In the genomic region with DNA sequence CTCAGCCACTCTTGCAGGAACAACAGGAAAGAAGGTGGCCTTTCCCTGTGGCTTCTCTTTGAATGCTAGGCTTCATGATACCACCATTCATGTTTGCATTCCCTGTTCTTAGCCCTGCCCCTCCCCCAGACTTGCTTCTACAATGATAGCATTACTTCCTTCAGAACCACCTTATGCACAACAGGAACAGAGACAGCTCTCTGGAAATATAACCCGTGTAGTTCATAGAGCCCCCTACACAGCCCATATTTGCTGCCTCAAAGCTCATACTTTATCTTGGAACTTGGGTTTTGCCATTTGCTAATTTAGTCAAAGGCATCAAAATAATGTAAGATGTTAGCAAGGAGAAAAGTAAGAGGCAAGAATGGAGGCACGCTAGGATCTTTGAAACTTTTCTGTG, we compare ENCODE assay signal across 20 mouse cellular contexts.
DNase-seq lines count a peak whose midpoint lies in the region; ATAC-seq and TF ChIP-seq lines count a peak whose summit lies in the region.
"Had no signal": no experiment of that assay in that cellular context is flagged by ENCODE, and none has a peak within 500 bp of the region (broad histone marks: within the 10 kb centered on the region; RNA-seq: fewer than 3 reads in every experiment).

No protein-coding gene starts in this region.

- no peak overlapping the region for H3K9ac ChIP-seq in heart, embryonic 15.5 days
- peak overlapping the region; percentile 13 for H3K9ac ChIP-seq in MEL (ENCODE audit: control insufficient read depth, low read depth, low read length, poor library complexity, severe bottlenecking)
- H3K9ac ChIP-seq in liver, embryonic 14.5 days (replicated peaks), result no peak overlapping the region
- H3K9ac ChIP-seq: embryonic facial prominence, embryonic 15.5 days; hindbrain, embryonic 12.5 days; limb, embryonic 13.5 days; midbrain, embryonic 15.5 days had no signal

- TF ChIP-seq RAD21 in MEL (IDR thresholded peaks at IDR 0.05; ENCODE audit: low read depth, low read length), result no peak

- no peak for ATAC-seq in heart, embryonic 15.5 days (replicated peaks; ENCODE audit: insufficient number of reproducible peaks, insufficient read depth, low FRiP score, low read depth)
- no peak for ATAC-seq in liver, embryonic 14.5 days (ENCODE audit: insufficient read depth)
- ATAC-seq: forebrain, embryonic 14.5 days; intestine, postnatal 0 days; midbrain, embryonic 15.5 days had no signal

- no peak for TF ChIP-seq POLR2A in MEL (IDR thresholded peaks at IDR 0.05; ENCODE audit: control insufficient read depth in 1 of 2, insufficient read depth in 1 of 2, low read depth in 1 of 2, low read length in 2 of 2, poor library complexity in 1 of 2)

- WGBS in heart, embryonic 15.5 days, result 39% methylated on average over 2 of the region's 2 CpGs
- 60% methylated on average over 2 of the region's 2 CpGs for WGBS in limb, embryonic 10.5 days
- WGBS in liver, embryonic 14.5 days (ENCODE audit: insufficient replicate concordance), result 21% methylated on average over 2 of the region's 2 CpGs

- H3K79me2 ChIP-seq in MEL (ENCODE audit: control insufficient read depth, insufficient read depth, low read length, poor library complexity), result peaks cover 9% of the 10 kb centered on the region

- H3K9me3 ChIP-seq in heart, embryonic 15.5 days (replicated peaks), result no peaks in the 10 kb centered on the region
- no peaks in the 10 kb centered on the region for H3K9me3 ChIP-seq in MEL (replicated peaks; ENCODE audit: insufficient read depth, low read length)
- no peaks in the 10 kb centered on the region for H3K9me3 ChIP-seq in limb, embryonic 10.5 days (replicated peaks)
- no peaks in the 10 kb centered on the region for H3K9me3 ChIP-seq in liver, embryonic 14.5 days (ENCODE audit: control insufficient read depth, low read length)
- H3K9me3 ChIP-seq: embryonic facial prominence, embryonic 15.5 days; hindbrain, embryonic 12.5 days; limb, embryonic 13.5 days; megakaryocyte, embryonic 14.5 days; midbrain, embryonic 15.5 days had no signal

- no peak for TF ChIP-seq CTCF in MEL (IDR thresholded peaks at IDR 0.05 in 2 of 3, conservative IDR thresholded peaks at IDR 0.05 in 1 of 3; ENCODE audit: control insufficient read depth in 1 of 3, insufficient read depth in 1 of 3, low read depth in 2 of 3, low read length in 3 of 3, poor library complexity in 1 of 3, severe bottlenecking in 1 of 3)
- no peak for TF ChIP-seq CTCF in liver, embryonic 14.5 days (IDR thresholded peaks at IDR 0.05; ENCODE audit: low read depth)

- peaks cover 42% of the 10 kb centered on the region for H3K4me1 ChIP-seq in heart, embryonic 15.5 days (replicated peaks)
- H3K4me1 ChIP-seq in MEL (ENCODE audit: control insufficient read depth in 1 of 2, insufficient read depth in 2 of 2, low read length in 2 of 2), result peaks cover 0 to 18% of the 10 kb centered on the region in 2 experiments; a peak in 3 of 4 replicates
- peaks cover 44% of the 10 kb centered on the region for H3K4me1 ChIP-seq in limb, embryonic 10.5 days
- H3K4me1 ChIP-seq in liver, embryonic 14.5 days (replicated peaks; ENCODE audit: control insufficient read depth in 2 of 2, insufficient read depth in 2 of 2, low read length in 1 of 2), result peaks cover 34 to 40% of the 10 kb centered on the region in 2 experiments

- peak overlapping the region; percentile 92 for H3K27ac ChIP-seq in heart, embryonic 15.5 days
- H3K27ac ChIP-seq in MEL (ENCODE audit: control insufficient read depth, low read depth, low read length), result peak overlapping the region; percentile 64
- no peak overlapping the region for H3K27ac ChIP-seq in limb, embryonic 10.5 days
- no peak overlapping the region for H3K27ac ChIP-seq in liver, embryonic 14.5 days
- H3K27ac ChIP-seq: hindbrain, embryonic 12.5 days; limb, embryonic 13.5 days; midbrain, embryonic 15.5 days had no signal

- H3K36me3 ChIP-seq in heart, embryonic 15.5 days, result no peaks in the 10 kb centered on the region
- peaks cover 0 to 19% of the 10 kb centered on the region in 2 experiments; a peak in 2 of 4 replicates for H3K36me3 ChIP-seq in MEL (ENCODE audit: control insufficient read depth in 1 of 2, insufficient read depth in 2 of 2, low read length in 2 of 2)
- no peaks in the 10 kb centered on the region for H3K36me3 ChIP-seq in limb, embryonic 10.5 days
- no peaks in the 10 kb centered on the region for H3K36me3 ChIP-seq in liver, embryonic 14.5 days (replicated peaks; ENCODE audit: control insufficient read depth, insufficient read depth, low read depth)
- H3K36me3 ChIP-seq: embryonic facial prominence, embryonic 15.5 days; hindbrain, embryonic 12.5 days; limb, embryonic 13.5 days; midbrain, embryonic 15.5 days had no signal

- H3K27me3 ChIP-seq in heart, embryonic 15.5 days, result no peaks in the 10 kb centered on the region
- no peaks in the 10 kb centered on the region for H3K27me3 ChIP-seq in MEL (ENCODE audit: control insufficient read depth in 1 of 2, insufficient read depth in 2 of 2, low read length in 2 of 2)
- H3K27me3 ChIP-seq in limb, embryonic 10.5 days (ENCODE audit: low read depth, poor library complexity, severe bottlenecking), result peaks cover 17% of the 10 kb centered on the region; the same call in 1 of the 2 replicates
- H3K27me3 ChIP-seq in liver, embryonic 14.5 days (ENCODE audit: control insufficient read depth, insufficient read depth, low read length), result no peaks in the 10 kb centered on the region
- H3K27me3 ChIP-seq: embryonic facial prominence, embryonic 15.5 days; limb, embryonic 13.5 days had no signal

- no peak overlapping the region for H3K4me3 ChIP-seq in heart, embryonic 15.5 days
- peak overlapping the region; percentile 8 to 21 for H3K4me3 ChIP-seq in MEL (ENCODE audit: control insufficient read depth in 1 of 2, insufficient read depth in 1 of 2, low read depth in 2 of 2, low read length in 2 of 2)
- no peak overlapping the region for H3K4me3 ChIP-seq in limb, embryonic 10.5 days
- no peak overlapping the region for H3K4me3 ChIP-seq in liver, embryonic 14.5 days (ENCODE audit: insufficient read depth in 1 of 2, low read depth in 2 of 2, low read length in 2 of 2)
- H3K4me3 ChIP-seq: embryonic facial prominence, embryonic 15.5 days; hindbrain, embryonic 12.5 days; layer of hippocampus, adult 2 months; limb, embryonic 13.5 days; midbrain, embryonic 15.5 days had no signal

- H3K4me2 ChIP-seq in heart, embryonic 15.5 days, result no peak overlapping the region
- H3K4me2 ChIP-seq in liver, embryonic 14.5 days (ENCODE audit: low read depth), result peak overlapping the region; percentile 84; the same call in 1 of the 2 replicates
- H3K4me2 ChIP-seq: embryonic facial prominence, embryonic 15.5 days; hindbrain, embryonic 12.5 days; limb, embryonic 13.5 days; midbrain, embryonic 15.5 days had no signal

- TF ChIP-seq EP300 in MEL (IDR thresholded peaks at IDR 0.05; ENCODE audit: low read depth in 1 of 2, low read length in 2 of 2), result no peak; a peak in 1 of 4 replicates
- TF ChIP-seq EP300 in liver, embryonic 14.5 days (IDR thresholded peaks at IDR 0.05; ENCODE audit: low read depth), result no peak

- no peak for DNase-seq in heart, postnatal 4 days
- peak; percentile 43 for DNase-seq in MEL (ENCODE audit: low read depth, low spot score)
- peak; percentile 18 for DNase-seq in limb, embryonic 10.5 days (ENCODE audit: low spot score)
- no peak for DNase-seq in liver, embryonic 14.5 days (ENCODE audit: low read depth in 3 of 3, low spot score in 3 of 3)
- DNase-seq in urinary bladder, postnatal 25 days (ENCODE audit: low spot score), result no peak
- no peak for DNase-seq in B cell, adult 2 months
- DNase-seq: adrenal gland, postnatal 25 days; cerebellum, adult 8-10 months; gastrocnemius, postnatal 10 days; kidney, postnatal 25 days; lung, adult 2 months had no signal

TF ChIP-seq in MEL, 35 proteins besides CTCF, POLR2A, EP300 and RAD21:
- TF ChIP-seq MXI1 (IDR thresholded peaks at IDR 0.05; ENCODE audit: low read depth, low read length) (0 out of 2 replicates have a peak, but pooled peaks have one; percentile 0), POLR2AphosphoS5 (IDR thresholded peaks at IDR 0.05; ENCODE audit: borderline replicate concordance, low read depth, low read length) (no peak), ZNF384 (IDR thresholded peaks at IDR 0.05; ENCODE audit: low read depth, low read length) (no peak), ZKSCAN1 (IDR thresholded peaks at IDR 0.05; ENCODE audit: low read depth, low read length) (0 out of 2 replicates have a peak, but pooled peaks have one; percentile 17)

Comparison
In these comparisons a context has a peak if more than half of its experiments do, and no peak if none do; other contexts are left out.
1. H3K27ac ChIP-seq: peak in heart, embryonic 15.5 days (single experiment) and MEL (single experiment); none in limb, embryonic 10.5 days (single experiment) and liver, embryonic 14.5 days (single experiment).
2. H3K4me3 ChIP-seq: peak in MEL (2 of 2); none in heart, embryonic 15.5 days (single experiment), limb, embryonic 10.5 days (single experiment) and liver, embryonic 14.5 days (0 of 2).
3. DNase-seq: peak in MEL (single experiment) and limb, embryonic 10.5 days (single experiment); none in heart, postnatal 4 days (single experiment), liver, embryonic 14.5 days (0 of 3), urinary bladder, postnatal 25 days (single experiment) and B cell, adult 2 months (0 of 2).